Mouse (Mus musculus) activated CD4-positive, CD25-positive, alpha-beta regulatory T cell, adult 4 months (primary cell): ENCODE measurements around the gene Pdia3. TPM values are rescaled to one million over a fixed set of nuclear protein-coding genes. Genes with fewer than 3 reads are reported as not detected.
"Not testable (repeated sequence)": the region's sequence is repeated elsewhere in the genome, so short reads cannot be mapped to it uniquely, and the experiment has no call there.

Source experiments
- ATAC-seq: one replicate; pipeline ENCODE4 v1.8.0; 2017
- polyA plus RNA-seq, 2 experiments: library from polyadenylated mRNA; unstranded; fragments of 100-300 nt; shearing (Covaris generic); gene quantifications; one replicate each; pipeline ENCODE4 v1.2.1; 2017

Gene Pdia3
- polyA plus RNA-seq = 1,000 to 10,000 TPM in 1 of 2 experiments, 100 to 1,000 TPM in 1; 658 to 1,122 TPM

- ATAC-seq = peak; percentile 78
These were observed at the start of gene Pdia3, which contains the start of gene Catsper2 for GRCm38 (mm10) chr2:121413387-121414042. Gene Pdia3 (plus strand): TSS chr2:121413775. Gene Catsper2 (minus strand): TSS chr2:121413792.

DNA sequence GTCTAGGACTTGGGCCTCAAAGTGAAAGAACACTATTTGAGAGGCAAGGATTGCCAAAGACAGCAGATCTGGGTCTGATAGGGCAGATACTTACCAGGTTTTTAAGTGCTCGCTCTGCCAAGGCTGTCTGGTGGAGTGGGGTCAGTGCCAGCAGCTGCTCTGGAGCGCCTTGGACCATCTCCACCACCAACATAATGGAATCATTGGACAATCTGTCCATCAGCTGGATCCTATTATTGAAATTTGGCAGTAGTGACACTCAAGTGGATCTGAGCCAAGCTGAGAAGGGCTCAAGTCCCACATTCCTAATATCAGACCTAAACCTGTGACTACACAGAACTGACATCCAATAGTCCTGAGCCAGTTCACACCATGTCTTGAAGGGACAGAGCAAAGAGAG, 44.7 kb upstream of the Pdia3 start:
- no peak for ATAC-seq

GRCm38 (mm10) chr2:121370921-121371320, 42.7 kb upstream of the Pdia3 start:
- ATAC-seq = no peak

GRCm38 (mm10) chr2:121372266-121372665, 41.3 kb upstream of the Pdia3 start:
- no peak for ATAC-seq

- no peak for ATAC-seq
These were observed 38.8 kb upstream of the Pdia3 start for GRCm38 (mm10) chr2:121374766-121375165.

GRCm38 (mm10) chr2:121386961-121387575, 26.5 kb upstream of the Pdia3 start, which contains the start of gene Strc:
Gene Strc (minus strand): TSS chr2:121387168.
- ATAC-seq = not testable (repeated sequence)

DNA sequence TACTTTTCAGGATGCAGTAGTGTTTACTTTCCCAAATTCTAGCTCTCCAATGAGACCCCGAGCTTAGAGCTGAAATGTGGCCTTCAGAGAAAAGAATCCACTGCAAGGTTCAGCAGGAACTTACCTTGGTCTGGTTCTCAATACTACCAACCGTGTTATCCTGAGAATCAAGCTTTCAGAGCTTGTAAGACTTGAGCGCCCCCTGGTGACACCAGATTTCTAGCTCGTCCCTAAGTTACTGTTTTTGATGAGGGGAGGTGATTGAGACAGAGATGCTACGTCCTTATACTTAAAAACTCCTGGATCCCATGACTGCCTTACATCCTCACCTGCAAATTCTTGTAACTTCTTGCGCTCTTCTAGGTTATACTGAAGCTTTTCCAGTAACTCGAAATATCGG, 17.0 kb upstream of the Pdia3 start:
- ATAC-seq = peak; percentile 57

DNA sequence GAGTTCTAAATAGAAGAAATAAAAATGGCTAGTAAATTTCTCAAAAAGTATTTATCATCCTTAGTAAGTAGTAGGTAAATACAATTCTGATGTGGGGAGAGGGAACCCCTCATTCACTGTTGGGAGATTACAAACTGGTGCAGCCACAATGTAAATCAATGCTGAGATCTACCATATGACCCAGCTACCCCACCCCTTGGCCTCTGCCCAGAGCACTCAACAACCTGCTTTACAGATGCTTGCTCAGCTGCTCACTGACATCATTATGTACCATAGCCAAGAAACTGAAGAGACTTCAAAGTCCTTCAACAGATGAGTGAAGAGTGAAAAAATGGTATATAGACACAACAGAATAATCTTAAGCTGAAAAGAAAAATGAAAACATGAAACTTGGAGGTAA, 10.3 kb upstream of the Pdia3 start:
- no peak for ATAC-seq

DNA sequence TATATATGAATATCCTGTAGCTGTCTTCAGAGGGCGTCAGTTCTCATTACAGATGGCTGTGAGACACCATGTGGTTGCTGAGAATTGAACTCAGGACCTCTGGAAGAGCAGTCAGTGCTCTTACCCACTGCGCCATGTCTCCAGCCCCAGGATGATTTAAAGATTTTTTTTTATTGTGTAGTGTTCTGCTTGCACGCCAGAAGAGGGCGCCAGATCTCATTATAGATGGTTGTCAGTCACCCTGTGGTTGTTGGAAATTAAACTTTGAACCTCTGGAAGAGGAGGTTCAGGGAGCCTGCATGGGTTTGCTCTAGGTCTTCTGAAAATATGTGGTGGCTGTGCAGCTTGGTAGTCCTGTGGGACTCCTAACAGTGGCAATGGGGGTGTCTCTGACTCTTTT, 5.4 kb upstream of the Pdia3 start:
- ATAC-seq = peak; percentile 84

- no peak for ATAC-seq
These were observed 660 bp upstream of the Pdia3 start for GRCm38 (mm10) chr2:121412843-121413386.

DNA sequence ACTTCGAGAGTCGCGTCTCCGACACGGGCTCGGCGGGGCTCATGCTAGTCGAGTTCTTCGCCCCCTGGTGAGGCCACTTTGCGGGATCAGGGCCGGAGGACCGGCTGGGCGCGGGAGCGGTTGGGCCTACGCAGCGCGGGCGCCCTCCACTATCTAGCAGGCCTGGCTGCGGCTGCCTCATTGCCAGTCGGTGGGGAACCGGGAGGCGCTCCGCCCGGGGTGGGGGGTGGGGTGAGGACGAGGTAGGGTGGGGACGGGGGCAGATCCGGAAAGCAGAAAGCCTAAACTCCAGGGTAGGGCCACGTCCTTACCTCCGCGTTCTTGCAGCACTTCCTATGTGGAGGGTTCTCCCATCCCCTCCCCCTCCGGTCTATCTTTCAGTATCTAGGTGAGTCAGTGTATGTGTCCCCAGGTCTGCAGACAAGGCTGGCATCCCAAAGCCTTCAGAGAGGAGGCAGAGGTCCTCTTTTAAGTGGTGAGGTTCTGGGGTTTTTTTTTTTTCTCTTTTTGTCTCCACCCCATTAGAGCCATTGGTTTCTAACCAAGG, 637 bp downstream of the Pdia3 start:
- peak; percentile 38 for ATAC-seq

- ATAC-seq = no peak
These were observed 1.5 kb downstream of the Pdia3 start for GRCm38 (mm10) chr2:121415103-121415502.

- ATAC-seq = no peak
These were observed 2.0 kb downstream of the Pdia3 start for GRCm38 (mm10) chr2:121415591-121415990.

GRCm38 (mm10) chr2:121416356-121416755, 2.8 kb downstream of the Pdia3 start:
- no peak for ATAC-seq

DNA sequence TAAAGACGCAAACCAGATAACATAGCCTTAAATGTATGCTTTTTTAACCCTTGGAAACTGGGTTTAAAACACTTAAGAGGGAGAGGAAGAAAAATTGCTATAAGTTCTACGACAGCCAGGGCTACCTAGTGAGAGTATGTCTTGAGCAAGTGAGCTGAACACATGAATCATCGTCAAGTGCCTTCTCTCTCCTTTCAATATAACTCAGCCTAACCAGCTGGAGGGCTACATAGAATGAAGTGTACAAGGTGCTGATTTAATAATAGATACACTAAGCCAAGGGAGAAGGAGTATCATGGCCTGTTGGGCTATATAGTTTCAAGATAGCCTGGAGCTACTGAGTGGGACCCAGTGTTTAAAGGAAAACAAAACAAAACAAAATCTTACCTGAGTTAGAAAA, 4.9 kb downstream of the Pdia3 start:
- ATAC-seq = no peak

GRCm38 (mm10) chr2:121423166-121423565, 9.6 kb downstream of the Pdia3 start:
- ATAC-seq = no peak

DNA sequence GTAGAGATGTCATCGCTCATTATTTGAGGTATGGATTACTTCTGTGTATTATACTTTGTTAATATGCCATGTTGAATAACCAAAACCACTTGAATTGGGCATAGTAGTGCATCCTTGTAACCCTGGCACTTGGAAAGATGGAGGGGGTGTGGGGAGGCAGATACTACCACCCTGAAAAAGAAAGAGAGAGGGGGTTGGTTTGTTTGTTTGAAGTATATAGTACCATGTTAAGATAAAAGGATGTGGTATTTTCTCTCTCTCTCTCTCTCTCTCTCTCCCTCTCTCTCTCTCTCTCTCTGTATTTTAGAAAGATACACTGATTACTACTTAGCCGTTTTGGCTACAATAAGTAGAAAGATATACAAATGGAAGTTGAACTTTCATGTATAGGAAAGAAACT, 12.3 kb downstream of the Pdia3 start:
- peak; percentile 36 for ATAC-seq

- ATAC-seq = peak; percentile 64
These were observed 21.3 kb downstream of the Pdia3 start for GRCm38 (mm10) chr2:121434854-121435253.

DNA sequence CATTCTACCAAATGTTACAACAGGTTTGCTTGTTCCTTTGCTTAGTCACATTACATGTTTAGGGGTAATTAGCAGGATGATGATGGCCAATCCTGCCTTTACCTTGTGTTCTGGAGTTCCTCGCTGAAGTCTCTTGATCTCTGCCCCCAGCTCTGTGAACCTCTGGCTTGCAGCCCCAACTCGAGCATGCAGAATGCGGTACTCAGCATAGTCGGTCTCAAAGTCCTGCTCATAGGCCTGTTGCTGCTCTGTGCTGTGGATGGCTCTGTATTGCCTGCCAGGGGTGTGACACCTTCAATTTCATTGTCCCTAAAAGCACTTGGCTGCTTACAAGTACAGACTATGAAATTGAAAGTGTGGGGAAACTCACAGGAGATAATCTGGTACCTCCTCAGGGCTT, 26.2 kb downstream of the Pdia3 start:
- no peak for ATAC-seq

DNA sequence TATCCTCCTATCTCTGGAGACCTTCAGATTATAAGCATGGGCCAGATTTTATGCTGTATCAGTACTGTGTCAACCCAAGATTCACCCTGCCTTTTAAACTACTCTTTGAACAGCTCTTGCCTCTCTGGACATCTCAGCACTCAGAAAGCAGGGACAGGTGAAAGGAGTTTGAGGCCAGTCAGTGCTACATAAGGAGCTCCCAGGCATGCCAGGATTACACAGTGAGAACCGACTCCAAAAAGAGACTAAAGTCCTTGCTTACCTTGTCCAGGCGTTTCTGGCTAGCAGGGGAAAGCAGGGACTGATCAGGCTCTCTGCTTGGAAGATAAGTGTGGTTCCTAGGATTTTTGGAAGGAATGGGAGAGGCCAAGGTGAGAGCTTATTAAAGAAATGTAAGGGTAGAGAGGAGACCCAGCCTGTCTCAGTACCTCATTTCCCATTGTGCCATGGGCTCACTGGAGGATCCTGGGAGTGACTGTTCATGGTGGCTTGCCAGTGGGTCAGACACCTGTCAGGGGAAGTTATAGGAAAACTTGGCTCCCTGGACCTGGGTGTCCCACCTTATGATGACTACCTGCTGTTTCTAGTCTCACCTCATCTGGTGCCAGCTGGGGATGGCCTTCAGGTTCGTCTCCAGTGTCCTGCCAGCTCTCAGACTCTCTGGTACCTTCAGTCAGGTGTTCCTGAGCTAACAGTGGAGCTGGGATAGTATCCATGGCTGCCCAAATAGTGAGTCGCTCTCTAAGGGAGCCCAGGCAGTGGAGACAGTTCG, 27.4 kb downstream of the Pdia3 start:
- no peak for ATAC-seq

DNA sequence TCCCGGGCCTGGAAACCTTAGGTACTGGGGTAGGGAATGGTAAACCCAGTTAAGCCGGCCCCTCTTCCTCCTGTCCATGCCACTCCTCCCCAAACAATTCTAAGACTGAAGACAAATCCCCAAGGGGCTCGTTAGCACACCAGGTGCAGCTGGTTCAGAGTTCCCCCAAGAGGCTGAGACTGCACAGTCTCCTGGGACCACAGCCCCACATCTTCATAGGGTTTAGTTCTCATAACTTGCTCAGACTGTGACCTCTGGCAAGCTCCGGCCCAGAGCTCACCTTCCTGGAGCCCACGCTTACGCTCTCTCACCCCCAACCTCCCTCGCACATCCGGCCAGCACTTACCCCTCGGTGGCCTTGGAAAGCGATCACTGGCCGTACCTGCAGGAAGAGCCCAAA, 28.2 kb downstream of the Pdia3 start:
- no peak for ATAC-seq

DNA sequence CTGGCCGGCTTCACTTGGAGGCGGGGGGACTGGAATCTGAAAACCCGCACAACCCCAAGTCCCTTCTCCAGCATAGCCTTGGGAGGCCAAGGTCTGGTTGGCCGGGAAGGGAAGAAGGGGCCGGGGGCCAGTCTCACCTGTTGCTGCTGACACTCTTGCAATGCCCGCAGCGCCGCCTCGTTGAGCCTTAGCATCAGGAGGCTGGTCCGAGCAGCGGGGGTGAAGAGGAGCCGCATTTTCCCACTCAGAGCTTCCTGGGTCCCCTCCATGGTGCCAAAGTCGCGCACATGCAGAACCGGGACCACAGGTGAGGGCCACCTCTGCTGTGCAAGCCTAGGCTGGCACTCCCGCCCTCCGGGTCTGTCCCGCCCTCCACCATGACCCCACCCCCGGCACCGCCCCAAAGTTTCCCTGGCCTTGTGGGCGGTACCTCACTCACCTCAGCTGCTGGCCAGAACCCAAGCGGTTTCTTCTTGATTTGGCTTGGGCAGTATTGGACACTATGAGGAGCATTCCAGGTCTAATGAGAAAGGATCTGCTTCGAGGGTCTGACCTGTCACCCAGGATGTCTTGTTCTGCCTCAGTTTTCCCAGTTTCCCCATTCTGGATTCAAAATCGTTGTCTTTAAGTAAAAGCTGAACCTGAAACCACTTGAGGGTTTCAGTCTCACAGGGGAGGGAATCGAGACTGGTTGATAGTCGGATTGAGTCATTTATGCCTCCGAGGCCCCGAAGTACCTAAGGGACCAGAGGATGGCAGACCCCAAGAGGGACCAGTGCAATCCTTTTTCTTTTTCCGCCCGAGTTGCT, 28.9 kb downstream of the Pdia3 start:
- ATAC-seq = peak; percentile 92
